Mouse (Mus musculus): Measurements from ENCODE around the gene I830077J02Rik. TPM values are rescaled to one million over a fixed set of nuclear protein-coding genes. Genes with fewer than 3 reads are reported as not detected.
"Not testable (repeated sequence)": the region's sequence is repeated elsewhere in the genome, so short reads cannot be mapped to it uniquely, and the experiment has no call there.

I830077J02Rik gene
- polyA plus RNA-seq, 1 experiment from 2014 or later = 1.1 TPM

DNA sequence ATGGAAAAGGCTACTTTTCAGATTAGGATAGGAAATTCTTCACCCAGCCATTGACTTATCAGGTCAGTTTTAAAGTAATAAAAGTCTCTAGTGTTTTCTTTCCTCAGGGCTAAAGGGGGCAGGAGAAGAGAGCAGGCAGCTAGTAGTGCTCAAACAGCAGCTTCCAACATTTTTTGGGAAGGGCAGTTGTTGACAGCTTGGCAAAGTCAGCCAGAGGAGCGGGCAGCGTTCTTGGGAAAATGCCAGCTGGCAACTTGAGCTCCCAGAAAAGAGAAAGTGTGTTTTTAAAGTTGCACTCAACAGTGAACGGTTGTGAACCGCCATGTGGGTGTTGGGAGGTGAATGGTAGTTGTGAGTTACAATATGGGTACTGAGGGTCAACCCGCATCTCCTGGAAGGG lies 2.6 kb upstream of the I830077J02Rik start:
- Histone ChIP-seq H3K27ac (no peak overlapping the region), H3K4me1 (replicated peaks) (no peaks in the 10 kb centered on the region), H3K27me3 (no peaks in the 10 kb centered on the region), H3K9me3 (no peaks in the 10 kb centered on the region), H3K4me3 (no peak overlapping the region), H3K36me3 (peaks cover 17% of the 10 kb centered on the region), H3K9ac (no peak overlapping the region), H3K4me2 (no peak overlapping the region)
- WGBS = 86% methylated on average over 5 of the region's 5 CpGs
- ATAC-seq (ENCODE audit: low FRiP score) = no peak

DNA sequence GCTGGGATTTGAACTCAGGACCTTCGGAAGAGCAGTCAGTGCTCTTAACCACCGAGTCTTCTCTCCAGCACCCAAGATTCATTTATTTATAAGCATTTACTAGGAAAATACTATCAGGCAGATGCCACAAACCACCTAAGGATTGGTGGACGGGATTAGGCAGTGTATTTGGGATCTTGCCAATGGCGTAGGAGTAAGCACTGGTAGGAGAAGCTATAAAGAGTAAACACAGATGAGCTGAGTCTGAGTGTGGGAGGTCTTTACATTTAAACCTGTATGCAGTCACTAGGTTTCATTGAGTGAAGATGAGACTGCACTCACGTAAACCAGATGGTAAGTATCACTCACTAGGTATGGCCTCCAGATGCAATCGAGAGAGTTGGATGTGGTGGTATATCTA lies 1.5 kb upstream of the I830077J02Rik start:
- no peak overlapping the region for H3K9ac ChIP-seq
- no peaks in the 10 kb centered on the region for H3K27me3 ChIP-seq
- H3K27ac ChIP-seq = no peak overlapping the region
- whole genome bisulfite sequencing = 96% methylated on average over 6 of the region's 6 CpGs
- H3K4me2 ChIP-seq = no peak overlapping the region
- ATAC-seq (ENCODE audit: low FRiP score) = no peak
- H3K36me3 ChIP-seq = peaks cover 14% of the 10 kb centered on the region
- no peaks in the 10 kb centered on the region for H3K4me1 ChIP-seq (replicated peaks)
- H3K9me3 ChIP-seq = no peaks in the 10 kb centered on the region
- H3K4me3 ChIP-seq = no peak overlapping the region

DNA sequence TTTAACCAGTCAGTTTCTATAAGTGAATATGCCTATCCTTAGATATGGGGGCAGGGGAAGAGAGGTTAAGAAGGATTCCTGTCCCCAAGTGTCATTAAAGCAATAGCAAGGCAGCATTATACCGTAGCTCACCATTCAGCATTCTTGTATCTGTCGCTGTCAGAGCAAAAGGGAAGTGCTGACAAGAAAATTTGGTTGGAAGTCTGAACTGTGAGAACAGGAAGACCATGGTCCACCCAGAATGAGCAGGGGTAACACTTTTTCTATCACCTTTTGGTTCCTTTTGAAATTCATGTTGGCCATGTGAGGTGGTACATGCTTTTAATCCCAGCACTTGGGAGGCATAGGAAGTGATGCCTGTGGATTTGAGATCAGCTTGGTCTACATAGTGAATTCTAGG lies 1.4 kb downstream of the I830077J02Rik start:
- Histone ChIP-seq H3K27ac (no peak overlapping the region), H3K36me3 (no peaks in the 10 kb centered on the region), H3K9me3 (no peaks in the 10 kb centered on the region), H3K9ac (no peak overlapping the region), H3K4me3 (no peak overlapping the region), H3K4me1 (replicated peaks) (no peaks in the 10 kb centered on the region), H3K27me3 (no peaks in the 10 kb centered on the region), H3K4me2 (no peak overlapping the region)
- 95% methylated on average over 2 of the region's 2 CpGs for WGBS
- no peak for ATAC-seq (ENCODE audit: low FRiP score)

DNA sequence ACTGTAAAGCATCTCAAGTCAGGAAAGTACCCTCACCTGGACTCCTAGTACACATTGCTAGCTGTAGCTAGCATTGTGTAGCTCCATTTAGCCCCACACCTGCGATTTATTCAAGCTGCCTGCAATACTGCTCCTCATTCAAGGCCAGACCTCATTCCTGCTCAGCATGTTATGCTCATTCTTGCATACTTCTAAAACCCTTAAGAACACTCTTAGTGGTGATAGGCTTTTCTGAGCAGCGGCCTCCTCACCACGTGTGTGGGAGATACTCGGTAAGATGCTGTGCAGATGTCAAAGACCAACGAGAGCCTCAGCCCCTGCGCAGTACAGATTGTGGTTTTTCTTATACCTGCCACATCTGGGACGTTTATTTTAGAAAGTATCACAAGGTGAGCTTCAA lies 2.6 kb downstream of the I830077J02Rik start:
- WGBS = 89% methylated on average over 7 of the region's 7 CpGs
- H3K27me3 ChIP-seq = no peaks in the 10 kb centered on the region
- no peaks in the 10 kb centered on the region for H3K4me1 ChIP-seq (replicated peaks)
- no peak overlapping the region for H3K4me2 ChIP-seq
- no peaks in the 10 kb centered on the region for H3K9me3 ChIP-seq
- no peak overlapping the region for H3K9ac ChIP-seq
- no peak for ATAC-seq (ENCODE audit: low FRiP score)
- no peak overlapping the region for H3K4me3 ChIP-seq
- no peaks in the 10 kb centered on the region for H3K36me3 ChIP-seq
- no peak overlapping the region for H3K27ac ChIP-seq

DNA sequence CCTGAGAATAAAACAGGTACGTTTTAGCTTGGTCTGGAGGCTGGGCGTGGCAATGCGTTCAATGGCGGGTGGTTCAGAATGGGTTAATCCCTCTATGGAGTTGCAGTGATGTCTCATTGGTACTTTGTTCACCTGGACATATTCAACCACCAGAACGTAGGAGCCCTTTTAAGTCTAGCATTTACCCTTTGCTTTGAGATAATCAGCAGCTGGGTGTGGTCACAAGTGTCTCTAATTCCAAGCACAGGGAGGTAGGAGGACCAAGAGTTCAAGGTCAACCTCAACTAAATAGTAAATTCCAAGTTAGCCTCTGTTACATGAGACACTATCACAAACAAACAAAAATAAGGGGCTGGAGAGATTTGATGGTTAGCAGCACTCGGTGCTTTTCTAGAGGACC lies 3.7 kb downstream of the I830077J02Rik start:
- no peak for ATAC-seq (ENCODE audit: low FRiP score)
- 92% methylated on average over 6 of the region's 6 CpGs for WGBS
- Histone ChIP-seq H3K9ac (no peak overlapping the region), H3K4me1 (replicated peaks) (no peaks in the 10 kb centered on the region), H3K27ac (no peak overlapping the region), H3K9me3 (no peaks in the 10 kb centered on the region), H3K4me3 (no peak overlapping the region), H3K4me2 (no peak overlapping the region), H3K27me3 (no peaks in the 10 kb centered on the region), H3K36me3 (no peaks in the 10 kb centered on the region)

DNA sequence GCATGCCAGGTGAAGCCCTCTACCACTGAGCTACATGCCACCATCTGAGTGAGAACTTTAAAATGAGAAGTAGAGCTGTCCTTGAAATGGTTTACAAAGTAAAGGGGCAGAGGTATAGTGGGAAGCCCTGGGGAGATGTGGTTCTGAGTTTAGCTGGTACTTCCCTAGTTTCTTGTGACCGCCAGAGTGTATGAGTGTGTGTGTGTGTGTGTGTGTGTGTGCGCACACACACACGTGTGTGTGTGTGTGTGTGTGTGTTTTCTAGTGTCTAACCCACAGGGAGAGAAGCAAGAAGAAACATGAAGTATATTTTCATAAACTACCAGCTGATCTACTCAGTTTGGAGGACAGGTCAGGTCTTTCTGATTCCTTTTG lies 4.3 kb downstream of the I830077J02Rik start:
- Histone ChIP-seq H3K9ac (no peak overlapping the region), H3K4me1 (replicated peaks) (no peaks in the 10 kb centered on the region), H3K4me2 (no peak overlapping the region), H3K27me3 (no peaks in the 10 kb centered on the region), H3K9me3 (no peaks in the 10 kb centered on the region), H3K27ac (no peak overlapping the region), H3K4me3 (no peak overlapping the region), H3K36me3 (no peaks in the 10 kb centered on the region)
- WGBS = 86% methylated on average over 3 of the region's 3 CpGs
- no peak for ATAC-seq (ENCODE audit: low FRiP score)

DNA sequence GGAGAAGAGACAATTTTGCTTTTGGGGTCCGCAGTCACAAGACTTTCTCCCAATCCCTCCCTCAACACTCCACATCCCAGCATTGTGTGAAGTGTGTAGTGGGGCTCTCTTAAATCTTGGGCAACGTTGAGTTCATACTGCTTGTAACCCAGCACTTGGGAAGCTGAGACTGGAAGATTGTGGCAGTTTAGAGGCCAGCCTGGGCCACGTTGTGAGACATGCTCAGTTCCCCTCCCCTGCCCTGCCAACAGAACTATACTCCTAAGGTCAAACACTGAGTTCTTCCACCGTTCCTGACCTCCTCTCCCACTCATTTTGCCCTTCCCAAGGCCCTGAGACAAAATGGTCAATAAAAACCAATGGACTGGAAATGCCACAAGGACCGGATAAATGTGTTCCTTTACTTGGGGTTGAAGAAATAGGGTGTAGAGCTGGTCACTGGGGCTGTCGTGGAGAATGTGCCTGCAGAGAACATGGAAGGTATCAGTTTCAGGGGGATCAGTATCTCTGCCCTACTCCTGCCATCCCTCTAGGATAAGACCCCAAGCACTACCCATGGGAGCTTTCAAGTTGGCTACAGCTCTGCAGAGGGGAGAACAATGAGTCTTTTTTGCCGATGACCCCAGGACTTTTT lies 4.8 kb downstream of the I830077J02Rik start:
- no peak for ATAC-seq (ENCODE audit: low FRiP score)
- Histone ChIP-seq H3K4me1 (replicated peaks) (no peaks in the 10 kb centered on the region), H3K27ac (no peak overlapping the region), H3K9me3 (no peaks in the 10 kb centered on the region), H3K4me3 (no peak overlapping the region), H3K4me2 (no peak overlapping the region), H3K9ac (no peak overlapping the region), H3K36me3 (no peaks in the 10 kb centered on the region), H3K27me3 (no peaks in the 10 kb centered on the region)
- WGBS = 77% methylated on average over 7 of the region's 7 CpGs

DNA sequence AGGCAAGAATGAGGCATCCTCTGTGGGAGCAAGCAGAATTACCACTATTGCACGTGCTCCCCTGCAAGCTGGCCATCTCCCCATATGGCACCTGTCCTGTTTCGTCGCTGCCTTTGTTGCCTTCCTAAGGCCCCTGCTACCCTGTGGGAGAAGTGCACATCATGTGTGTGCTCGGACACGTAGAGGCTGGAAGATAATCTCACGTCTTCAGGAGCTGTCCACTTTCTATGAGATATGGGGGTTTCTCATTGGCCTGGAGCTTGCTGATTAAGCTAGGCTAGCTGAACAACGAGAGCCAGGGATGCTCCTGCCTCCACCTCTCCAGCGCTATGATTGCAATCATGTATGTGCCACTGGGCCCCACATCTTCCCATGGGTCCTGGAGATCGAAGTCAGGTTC lies 7.8 kb downstream of the I830077J02Rik start:
- H3K9me3 ChIP-seq = no peaks in the 10 kb centered on the region
- no peaks in the 10 kb centered on the region for H3K4me1 ChIP-seq (replicated peaks)
- H3K4me2 ChIP-seq = no peak overlapping the region
- H3K9ac ChIP-seq = no peak overlapping the region
- no peak overlapping the region for H3K27ac ChIP-seq
- H3K36me3 ChIP-seq = no peaks in the 10 kb centered on the region
- H3K27me3 ChIP-seq = no peaks in the 10 kb centered on the region
- ATAC-seq (ENCODE audit: low FRiP score) = no peak
- H3K4me3 ChIP-seq = no peak overlapping the region
- WGBS = 90% methylated on average over 9 of the region's 9 CpGs

DNA sequence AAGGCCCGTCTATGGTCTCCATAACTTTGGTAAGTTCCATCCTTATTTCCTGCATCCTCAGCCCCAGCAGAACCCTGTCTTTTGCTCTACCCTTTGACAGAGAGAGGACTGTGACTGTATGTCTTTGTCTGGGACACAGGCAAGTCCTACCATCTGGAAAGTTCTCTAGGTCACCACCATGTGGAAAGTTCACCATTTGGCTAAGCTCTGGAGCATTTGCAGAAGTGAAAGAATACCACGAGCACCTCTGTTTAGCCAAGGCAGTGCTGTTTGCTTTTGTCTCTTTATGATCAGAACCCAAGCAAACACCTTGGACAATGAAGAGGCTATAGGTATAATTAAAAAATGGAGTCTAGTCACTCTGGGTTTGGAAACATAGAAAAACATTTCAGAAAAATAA lies 10.5 kb downstream of the I830077J02Rik start:
- Histone ChIP-seq H3K9ac (no peak overlapping the region), H3K27me3 (no peaks in the 10 kb centered on the region), H3K36me3 (no peaks in the 10 kb centered on the region), H3K4me1 (replicated peaks) (no peaks in the 10 kb centered on the region), H3K9me3 (no peaks in the 10 kb centered on the region), H3K4me3 (no peak overlapping the region), H3K27ac (no peak overlapping the region), H3K4me2 (no peak overlapping the region)
- WGBS = 86% methylated on average over 2 of the region's 2 CpGs
- no peak for ATAC-seq (ENCODE audit: low FRiP score)

DNA sequence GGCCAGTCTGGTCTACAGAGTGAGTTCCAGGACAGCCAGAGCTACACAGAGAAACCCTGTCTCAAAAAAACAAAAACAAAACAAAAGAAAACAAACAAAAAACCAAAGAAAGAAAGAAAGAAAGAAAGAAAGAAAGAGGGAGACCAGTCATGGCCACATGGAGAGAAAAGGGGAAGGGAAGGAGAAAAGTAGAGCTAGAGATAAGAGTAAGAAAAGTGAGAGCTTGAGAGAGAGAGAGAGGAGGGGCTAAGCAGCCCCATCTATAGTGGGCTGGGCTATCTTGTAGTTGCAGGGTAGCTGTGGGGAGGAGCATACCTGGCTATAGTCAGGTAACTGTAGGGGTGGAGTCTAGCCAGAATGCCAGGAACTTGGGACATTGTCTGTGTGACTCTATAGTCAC lies 11.7 kb downstream of the I830077J02Rik start:
- H3K27me3 ChIP-seq; ATAC-seq (ENCODE audit: low FRiP score); H3K4me1 ChIP-seq (replicated peaks); H3K36me3 ChIP-seq; H3K27ac ChIP-seq; H3K9ac ChIP-seq; H3K4me3 ChIP-seq; H3K4me2 ChIP-seq; H3K9me3 ChIP-seq: not testable (repeated sequence)

DNA sequence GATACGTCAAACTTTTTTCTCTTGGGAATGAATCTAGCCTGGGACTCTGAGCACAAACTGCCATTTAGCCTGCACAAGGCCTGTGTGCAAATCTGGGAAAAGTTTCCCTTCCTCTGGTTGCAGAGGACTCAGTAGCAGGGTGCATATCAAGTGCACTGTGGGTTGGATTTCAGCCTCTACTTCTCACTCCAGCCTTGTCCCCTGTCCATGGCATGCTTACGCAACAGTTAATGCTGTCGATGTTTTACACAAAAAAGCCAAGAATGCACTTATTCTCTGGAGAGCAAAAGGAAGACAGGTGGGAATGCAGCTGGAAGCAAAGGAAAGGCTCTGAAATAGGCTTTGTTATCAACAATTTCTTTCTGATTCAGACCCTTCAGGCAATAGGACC lies 14.1 kb downstream of the I830077J02Rik start:
- no peaks in the 10 kb centered on the region for H3K4me1 ChIP-seq (replicated peaks)
- H3K27ac ChIP-seq = no peak overlapping the region
- ATAC-seq (ENCODE audit: low FRiP score) = no peak
- no peak overlapping the region for H3K4me3 ChIP-seq
- H3K27me3 ChIP-seq = no peaks in the 10 kb centered on the region
- no peak overlapping the region for H3K4me2 ChIP-seq
- H3K9ac ChIP-seq = no peak overlapping the region
- no peaks in the 10 kb centered on the region for H3K36me3 ChIP-seq
- WGBS = 79% methylated on average over 3 of the region's 3 CpGs
- H3K9me3 ChIP-seq = no peaks in the 10 kb centered on the region

DNA sequence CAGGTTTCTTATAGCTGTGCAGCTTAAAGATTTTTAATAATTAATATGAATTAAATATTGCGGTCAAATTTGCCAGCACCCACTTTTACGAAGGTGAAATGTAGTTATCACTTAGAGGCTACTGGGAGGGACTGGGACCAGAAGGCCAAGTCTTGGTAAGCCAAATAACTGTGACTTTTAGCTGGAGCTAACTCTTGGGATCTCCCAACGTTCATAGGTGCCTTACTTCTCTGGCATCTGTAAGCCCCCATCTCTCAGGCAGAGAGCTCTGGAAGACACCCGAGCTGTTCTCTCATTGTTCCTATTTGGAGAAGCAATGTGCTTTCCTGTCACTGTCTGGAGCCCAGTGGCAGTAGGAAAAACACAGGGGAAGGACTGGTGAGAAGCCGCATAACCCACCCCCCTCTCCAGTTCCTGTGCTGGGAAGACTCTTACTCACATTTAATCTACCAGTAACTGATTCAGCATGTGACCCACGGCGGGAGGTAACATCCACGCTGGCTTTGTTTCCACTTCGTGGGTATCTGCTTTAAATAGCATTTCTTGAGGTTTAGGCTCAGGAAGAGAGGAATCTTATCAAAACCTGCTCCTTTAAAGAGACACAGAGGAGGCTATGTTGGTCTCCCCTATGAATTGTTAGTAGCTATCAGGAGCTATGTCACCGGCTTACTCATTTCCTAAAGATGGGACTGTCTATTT lies 14.7 kb downstream of the I830077J02Rik start:
- Histone ChIP-seq H3K27ac (no peak overlapping the region), H3K27me3 (no peaks in the 10 kb centered on the region), H3K36me3 (no peaks in the 10 kb centered on the region), H3K4me2 (no peak overlapping the region), H3K4me1 (replicated peaks) (no peaks in the 10 kb centered on the region), H3K9me3 (no peaks in the 10 kb centered on the region), H3K4me3 (no peak overlapping the region), H3K9ac (no peak overlapping the region)
- 69% methylated on average over 10 of the region's 10 CpGs for WGBS
- no peak for ATAC-seq (ENCODE audit: low FRiP score)

DNA sequence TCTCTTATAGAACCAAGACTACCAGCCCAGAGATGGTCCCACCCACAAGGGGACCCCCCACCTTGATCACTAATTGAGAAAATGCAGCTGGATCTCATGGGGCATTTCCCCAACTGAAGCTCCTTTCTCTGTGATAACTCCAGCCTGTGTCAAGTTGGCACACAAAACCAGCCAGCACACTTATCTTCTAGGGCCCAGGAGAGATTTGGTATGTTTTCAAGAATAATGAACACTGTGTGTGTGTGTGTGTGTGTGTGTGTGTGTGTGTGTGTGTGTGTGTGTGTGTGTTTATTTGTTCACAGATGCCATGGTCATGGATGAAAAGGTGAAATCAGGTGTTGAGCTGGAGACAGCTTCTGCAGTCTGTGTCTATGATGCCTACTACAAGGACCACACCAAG lies 16.0 kb downstream of the I830077J02Rik start:
- not testable (repeated sequence) for H3K27ac ChIP-seq; H3K4me3 ChIP-seq; H3K9me3 ChIP-seq; H3K4me1 ChIP-seq (replicated peaks); H3K4me2 ChIP-seq; H3K27me3 ChIP-seq; H3K9ac ChIP-seq; H3K36me3 ChIP-seq; ATAC-seq (ENCODE audit: low FRiP score)

All from hindbrain, embryonic 13.5 days (tissue).